Mouse (Mus musculus): Measurements from ENCODE around the gene Cbx1.
"Not testable (repeated sequence)": the region's sequence is repeated elsewhere in the genome, so short reads cannot be mapped to it uniquely, and the experiment has no call there.

The Cbx1 gene

GRCm38 (mm10) chr11:96776068-96776467, 12.9 kb upstream of the Cbx1 start:
- no peak for DNase-seq

GRCm38 (mm10) chr11:96776968-96777962, 11.7 kb upstream of the Cbx1 start, which contains the start of gene Snx11:
Gene Snx11, minus strand, starts transcription at chr11:96777559.
- peak; percentile 98 for DNase-seq

- not testable (repeated sequence) for DNase-seq
Measured at GRCm38 (mm10) chr11:96778061-96778627, 10.8 kb upstream of the Cbx1 start.

- no peak for DNase-seq
Measured at GRCm38 (mm10) chr11:96780306-96780705, 8.6 kb upstream of the Cbx1 start.

DNA sequence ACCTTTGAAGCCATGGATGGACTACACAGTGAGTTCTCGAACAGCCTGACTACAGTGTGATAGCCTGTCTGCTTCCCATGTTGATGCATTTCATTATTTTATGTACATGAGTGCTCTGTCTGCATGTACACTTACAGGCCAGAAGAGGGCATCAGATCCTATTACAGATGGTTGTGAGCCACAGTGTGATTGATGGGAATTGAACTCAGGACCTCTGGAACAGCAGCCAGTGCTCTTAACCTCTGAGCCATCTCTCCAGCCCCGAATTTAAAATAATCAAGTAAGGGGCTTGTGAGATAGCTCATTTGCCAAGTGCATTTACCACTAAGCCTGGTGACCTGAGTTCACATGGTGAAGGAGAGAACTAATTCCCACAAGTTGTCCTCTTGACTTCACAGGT, 7.5 kb upstream of the Cbx1 start:
- DNase-seq: no peak

DNA sequence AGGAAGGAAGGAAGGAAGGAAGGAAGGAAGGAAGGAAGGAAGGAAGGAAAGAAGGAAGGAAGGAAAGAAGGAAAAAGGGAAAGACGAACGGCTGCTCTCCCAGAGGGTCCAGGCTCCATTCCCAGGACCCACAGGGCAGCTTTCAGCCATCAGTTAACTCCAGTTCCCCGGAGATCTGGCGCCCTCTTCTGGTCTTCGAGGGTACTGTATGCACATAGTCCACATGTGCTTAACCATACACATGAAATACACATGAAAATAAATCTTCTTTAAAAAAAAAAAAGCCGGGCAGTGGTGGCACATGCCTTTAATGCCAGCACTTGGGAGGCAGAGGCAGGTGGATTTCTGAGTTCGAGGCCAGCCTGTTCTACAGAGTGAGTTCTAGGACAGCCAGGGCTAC, 4.1 kb upstream of the Cbx1 start:
- DNase-seq: peak; percentile 76

GRCm38 (mm10) chr11:96786731-96787450, 2.0 kb upstream of the Cbx1 start:
- no peak for DNase-seq

GRCm38 (mm10) chr11:96789990-96790389, 1.1 kb downstream of the Cbx1 start:
- DNase-seq: no peak

DNA sequence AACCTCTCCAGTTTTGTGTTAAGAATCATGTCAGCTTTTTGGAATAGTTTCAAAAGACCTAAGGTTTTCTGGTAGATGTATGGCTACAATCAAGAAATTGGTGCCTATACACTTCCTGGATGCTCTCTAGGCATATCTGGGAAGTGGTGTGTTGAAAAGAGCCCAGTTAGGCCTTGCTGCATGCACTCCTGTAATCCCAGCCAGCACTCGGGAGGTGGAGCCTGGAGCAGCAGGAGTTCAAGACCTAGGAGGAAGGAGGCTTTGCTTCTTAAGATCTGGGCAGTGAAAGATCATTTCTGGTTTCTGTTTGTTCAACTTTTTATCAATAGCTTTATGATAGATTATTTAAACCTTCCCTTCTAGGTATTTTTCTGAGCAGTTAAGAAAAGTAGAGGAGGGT, 1.8 kb downstream of the Cbx1 start:
- DNase-seq: no peak

- no peak for DNase-seq
Measured at GRCm38 (mm10) chr11:96795491-96795890, 6.6 kb downstream of the Cbx1 start.

GRCm38 (mm10) chr11:96796081-96796480, 7.2 kb downstream of the Cbx1 start:
- DNase-seq: no peak

GRCm38 (mm10) chr11:96796586-96796985, 7.7 kb downstream of the Cbx1 start:
- no peak for DNase-seq

GRCm38 (mm10) chr11:96799511-96799910, 10.6 kb downstream of the Cbx1 start:
- no peak for DNase-seq

GRCm38 (mm10) chr11:96805606-96806005, 16.7 kb downstream of the Cbx1 start:
- no peak for DNase-seq

DNA sequence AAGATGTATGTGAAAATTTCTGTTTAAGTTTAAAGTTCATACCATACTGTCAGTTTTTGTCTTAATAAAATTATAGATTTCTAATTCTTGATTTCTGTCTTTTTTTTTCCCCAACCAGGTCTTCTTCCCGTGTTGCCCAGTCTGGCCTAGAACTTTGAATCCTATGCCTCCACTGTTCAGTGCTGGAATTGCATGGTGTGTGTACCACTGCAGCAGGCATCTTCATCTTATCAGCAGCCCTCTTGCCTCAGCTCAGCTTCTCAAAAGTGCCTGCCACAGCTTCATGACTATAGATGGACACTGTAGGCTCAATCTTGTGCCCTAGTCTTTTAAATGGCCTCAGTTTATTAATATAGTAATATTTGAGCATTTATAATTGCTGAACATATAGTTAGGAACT, 19.1 kb downstream of the Cbx1 start:
- no peak for DNase-seq

- no peak for DNase-seq
Measured at GRCm38 (mm10) chr11:96809562-96810235, 20.8 kb downstream of the Cbx1 start.

DNA sequence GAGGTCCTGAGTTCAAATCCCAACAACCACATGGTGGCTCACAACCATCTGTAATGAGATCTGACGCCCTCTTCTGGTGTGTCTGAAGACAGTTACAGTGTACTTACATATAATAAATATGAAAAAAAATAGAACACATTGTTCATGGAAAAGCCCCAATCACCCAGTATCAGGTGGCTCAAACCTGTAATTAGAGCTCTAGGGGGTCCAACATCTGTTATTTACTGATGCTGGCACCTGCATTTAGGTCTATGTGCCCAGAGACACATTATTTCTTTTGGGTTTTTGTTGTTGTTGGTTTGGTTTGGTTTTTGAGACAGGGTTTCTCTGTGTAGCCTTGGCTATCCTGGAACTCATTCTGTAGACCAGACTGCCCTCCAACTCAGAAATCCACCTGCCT, 22.3 kb downstream of the Cbx1 start:
- not testable (repeated sequence) for DNase-seq

GRCm38 (mm10) chr11:96813455-96813854, 24.5 kb downstream of the Cbx1 start:
- no peak for DNase-seq

- no peak for DNase-seq
Measured at GRCm38 (mm10) chr11:96813920-96814319, 25.0 kb downstream of the Cbx1 start.

DNA sequence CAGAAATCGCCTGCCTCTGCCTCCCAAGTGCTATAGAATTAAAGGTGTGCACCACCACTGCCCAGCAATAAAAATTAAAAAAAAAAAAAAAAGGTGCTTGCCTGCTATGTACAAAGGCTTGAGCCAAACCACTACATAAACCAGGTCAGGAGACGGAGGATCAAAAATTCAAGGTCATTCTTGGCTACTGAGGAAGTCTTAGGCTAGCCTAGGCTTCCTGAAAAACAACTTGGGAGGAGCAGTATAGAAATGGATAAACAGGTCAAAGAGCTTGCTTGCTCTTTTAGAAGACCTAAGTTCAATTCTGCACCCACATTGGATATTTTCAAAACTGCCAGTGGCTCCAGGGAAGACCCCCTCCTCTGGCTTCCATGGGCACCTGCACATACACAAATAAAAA, 25.5 kb downstream of the Cbx1 start:
- no peak for DNase-seq

DNA sequence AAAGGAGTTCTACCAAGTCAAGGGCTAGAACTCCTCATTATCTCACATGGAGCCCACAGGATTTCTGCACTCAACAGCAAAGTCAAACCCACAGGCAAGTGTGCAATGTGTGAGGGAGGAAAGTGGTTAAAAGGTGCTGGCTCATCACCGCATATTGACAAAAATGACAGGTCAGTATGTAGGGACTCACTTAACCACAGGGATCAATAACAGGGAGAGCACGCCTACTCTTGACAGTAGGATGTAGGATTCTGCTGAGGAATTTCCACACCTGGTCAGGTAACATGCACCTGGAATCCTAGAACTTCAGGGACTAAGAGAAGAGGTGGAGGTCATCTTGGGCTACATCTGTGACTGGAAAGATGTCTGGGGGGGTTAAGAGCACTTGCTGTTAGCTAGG, 27.0 kb downstream of the Cbx1 start:
- no peak for DNase-seq

DNA sequence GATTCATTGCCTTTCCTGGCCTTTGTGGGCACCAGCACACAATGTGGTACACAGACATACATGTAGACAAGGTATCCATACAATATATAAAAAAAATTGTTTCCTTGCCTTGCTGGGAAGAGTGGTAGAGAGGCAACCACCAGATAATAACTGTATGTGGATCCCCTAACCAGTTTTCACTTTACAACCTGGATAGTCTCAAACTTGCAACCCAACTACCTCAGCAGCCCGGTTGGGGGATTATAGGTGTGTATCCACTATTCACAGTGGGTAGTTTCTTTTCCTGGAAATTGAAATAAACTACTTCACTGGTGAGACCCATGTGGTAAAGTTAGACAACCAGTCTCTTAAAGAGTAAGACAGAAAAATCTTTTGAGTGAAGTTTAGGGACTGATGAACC, 27.6 kb downstream of the Cbx1 start:
- no peak for DNase-seq

- no peak for DNase-seq
Measured at GRCm38 (mm10) chr11:96816979-96817378, 28.1 kb downstream of the Cbx1 start.

All from right cerebral cortex, postnatal 14 days (tissue).